Mouse (Mus musculus) erythroblast, embryonic 14.5 days (primary cell): ENCODE data around the gene Filip1.

Experiments
- GATA1 ChIP-seq: IDR thresholded peaks from 2 replicates; pipeline ENCODE4 v1.6.1; 2012; ENCODE audit warnings: low read length, inconsistent platforms, mixed read lengths
- TAL1 ChIP-seq: IDR thresholded peaks from 3 replicates; pipeline ENCODE4 v1.6.1; 2012; ENCODE audit warnings: low read length, inconsistent platforms, mixed read lengths

DNA sequence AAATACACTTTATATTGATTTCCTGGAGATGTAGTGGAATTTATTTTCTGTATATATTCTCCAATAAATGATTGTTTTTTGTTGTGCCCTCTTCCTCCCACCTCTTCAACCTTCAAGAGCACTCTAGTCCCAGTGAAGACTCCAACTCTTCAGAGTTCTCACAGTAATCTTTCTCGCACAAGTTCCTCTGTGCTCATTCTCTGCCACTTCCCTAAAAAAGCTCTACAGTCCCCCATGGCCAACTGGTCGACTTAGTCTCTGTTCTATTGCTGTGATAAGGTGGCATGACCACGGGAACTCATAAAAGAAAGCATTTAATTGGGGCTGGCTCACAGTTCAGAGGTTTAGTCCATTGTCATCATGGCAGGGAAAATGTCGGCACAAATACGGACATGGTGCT is 80.1 kb downstream of the Filip1 start:
- no peak for TF ChIP-seq GATA1
- TF ChIP-seq TAL1 = no peak
